Comparison of ENCODE assay signal across 8 mouse cellular contexts in the genomic region with DNA sequence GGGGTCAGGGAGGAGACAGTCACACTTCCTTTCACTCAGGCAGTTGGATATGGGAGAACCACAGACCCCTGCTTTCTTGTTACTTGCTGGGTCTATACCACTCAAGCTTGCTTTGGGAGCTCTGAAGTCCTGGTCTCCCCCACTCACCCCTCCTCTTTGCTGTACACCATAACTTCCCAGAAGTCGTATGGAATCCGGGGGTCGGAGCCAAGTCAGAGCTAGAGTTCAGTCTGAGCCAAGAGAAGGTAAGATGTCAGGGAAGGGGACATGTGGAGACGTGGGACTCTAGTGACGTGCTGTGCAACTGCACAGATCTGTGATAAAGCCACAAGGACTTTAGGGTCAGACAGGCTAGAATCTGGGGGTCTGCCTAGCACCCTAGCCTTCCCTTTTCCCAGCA. TPM values are rescaled to one million over a fixed set of nuclear protein-coding genes. Genes with fewer than 3 reads are reported as not detected.
DNase-seq lines count a peak whose midpoint lies in the region; ATAC-seq and TF ChIP-seq lines count a peak whose summit lies in the region.

No protein-coding gene starts in this region.

- intact Hi-C loops in gastrocnemius, postnatal 14 days (cut with DNase I; ENCODE audit: low total_unique reads) = no loop called here

- no peaks in the 10 kb centered on the region for H3K9me3 ChIP-seq in ES-E14 (ENCODE audit: control insufficient read depth, insufficient read depth, low read depth, low read length)
- H3K9me3 ChIP-seq in heart, postnatal 0 days (replicated peaks; ENCODE audit: control insufficient read depth, low read length) = no peaks in the 10 kb centered on the region
- H3K9me3 ChIP-seq in liver, postnatal 0 days (ENCODE audit: low read length) = no peaks in the 10 kb centered on the region

- H3K27ac ChIP-seq in ES-E14 (ENCODE audit: insufficient read depth, low read depth, low read length, poor library complexity, severe bottlenecking) = no peak overlapping the region
- H3K27ac ChIP-seq in heart, postnatal 0 days (ENCODE audit: low read depth) = peak overlapping the region; percentile 74
- H3K27ac ChIP-seq in liver, postnatal 0 days (ENCODE audit: low read depth) = peak overlapping the region; percentile 36; the same call in 1 of the 2 replicates

- H3K36me3 ChIP-seq in ES-E14 (ENCODE audit: control insufficient read depth, insufficient read depth, low read length, poor library complexity, severe bottlenecking) = no peaks in the 10 kb centered on the region
- no peaks in the 10 kb centered on the region for H3K36me3 ChIP-seq in heart, postnatal 0 days (replicated peaks; ENCODE audit: control insufficient read depth, insufficient read depth, low read length)
- no peaks in the 10 kb centered on the region for H3K36me3 ChIP-seq in liver, postnatal 0 days (replicated peaks; ENCODE audit: insufficient read depth, low read length)

- 0 out of 2 replicates have a peak, but pooled peaks have one; percentile 13 for ATAC-seq in heart, postnatal 0 days (ENCODE audit: insufficient read depth, low read depth)
- ATAC-seq in liver, postnatal 0 days = no peak

- TF ChIP-seq CTCF in heart, postnatal 0 days (IDR thresholded peaks at IDR 0.05; ENCODE audit: low read depth) = no peak
- TF ChIP-seq CTCF in liver, postnatal 0 days (IDR thresholded peaks at IDR 0.05; ENCODE audit: low read depth) = no peak

- peaks cover 12 to 33% of the 10 kb centered on the region in 2 experiments; a peak in 3 of 4 replicates for H3K4me1 ChIP-seq in ES-E14 (ENCODE audit: control insufficient read depth in 2 of 2, insufficient read depth in 2 of 2, low read length in 2 of 2, poor library complexity in 1 of 2)
- peaks cover 27% of the 10 kb centered on the region for H3K4me1 ChIP-seq in heart, postnatal 0 days (ENCODE audit: control insufficient read depth, insufficient read depth)
- peaks cover 31% of the 10 kb centered on the region for H3K4me1 ChIP-seq in liver, postnatal 0 days (ENCODE audit: insufficient read depth)

- no peak for TF ChIP-seq EP300 in heart, postnatal 0 days (IDR thresholded peaks at IDR 0.05; ENCODE audit: low read depth)
- TF ChIP-seq EP300 in liver, postnatal 0 days (IDR thresholded peaks at IDR 0.05; ENCODE audit: low read depth) = no peak

- peak overlapping the region in 1 of 2 experiments; percentile 80; a peak in 2 of 4 replicates for H3K4me3 ChIP-seq in ES-E14 (ENCODE audit: insufficient read depth in 1 of 2, low read depth in 1 of 2, low read length in 2 of 2, poor library complexity in 1 of 2, severe bottlenecking in 1 of 2)
- H3K4me3 ChIP-seq in heart, postnatal 0 days (ENCODE audit: low read depth, low read length) = peak overlapping the region; percentile 88
- peak overlapping the region; percentile 75 for H3K4me3 ChIP-seq in liver, postnatal 0 days (ENCODE audit: low read depth, low read length)

- peak; percentile 64 for DNase-seq in gastrocnemius, adult 18-20 months (ENCODE audit: low spot score)
- DNase-seq in gastrocnemius, postnatal 14 days = no peak
- DNase-seq in ES-E14 (ENCODE audit: low read depth, low spot score) = no peak
- DNase-seq in heart, postnatal 0 days (ENCODE audit: low spot score) = peak; percentile 66
- no peak for DNase-seq in liver, postnatal 0 days
- DNase-seq in thymus, postnatal 4 days = no peak
- no peak for DNase-seq in embryo, embryonic 9.5 days (ENCODE audit: extremely low spot score)
- DNase-seq in T-cell, adult 2 months (ENCODE audit: low spot score) = no peak

- H3K27me3 ChIP-seq in heart, postnatal 0 days (ENCODE audit: control insufficient read depth, insufficient read depth, low read length) = no peaks in the 10 kb centered on the region
- no peaks in the 10 kb centered on the region for H3K27me3 ChIP-seq in liver, postnatal 0 days (ENCODE audit: insufficient read depth, low read length)

- peak overlapping the region; percentile 96 for H3K4me2 ChIP-seq in heart, postnatal 0 days (ENCODE audit: low read depth, low read length)
- peak overlapping the region; percentile 86 for H3K4me2 ChIP-seq in liver, postnatal 0 days (ENCODE audit: low read depth, low read length)

- H3K9ac ChIP-seq in ES-E14 (ENCODE audit: insufficient read depth, low read depth, low read length, poor library complexity, severe bottlenecking) = peak overlapping the region; percentile 57
- peak overlapping the region; percentile 88 for H3K9ac ChIP-seq in heart, postnatal 0 days (replicated peaks; ENCODE audit: low read depth, low read length)
- peak overlapping the region; percentile 85 for H3K9ac ChIP-seq in liver, postnatal 0 days (replicated peaks)

- in situ Hi-C loops in ES-E14 (cut with MboI; ENCODE audit: low sequenced_read_pairs in 2 of 2, unreplicated experiment in 2 of 2) = no loop called here

- 17% methylated on average over 5 of the region's 5 CpGs for WGBS in heart, postnatal 0 days
- 58% methylated on average over 5 of the region's 5 CpGs for WGBS in liver, postnatal 0 days (ENCODE audit: insufficient replicate concordance)

TF ChIP-seq in ES-E14, 5 proteins besides CTCF, POLR2A, EP300 and RAD21:
- no peak for TF ChIP-seq ZC3H11A (IDR thresholded peaks at IDR 0.05; ENCODE audit: borderline replicate concordance, low read depth, low read length)
- TF ChIP-seq MAFK (IDR thresholded peaks at IDR 0.05; ENCODE audit: insufficient read depth, low read depth, low read length) = no peak
- TF ChIP-seq ZNF384 (IDR thresholded peaks at IDR 0.05; ENCODE audit: low read depth, low read length) = no peak
- no peak for TF ChIP-seq HCFC1 (IDR thresholded peaks at IDR 0.05; ENCODE audit: borderline replicate concordance, insufficient read depth, low read length)
- TF ChIP-seq CHD2 (IDR thresholded peaks at IDR 0.05; ENCODE audit: low read depth, low read length) = no peak

RNA-seq across cellular contexts. Expression of a gene that starts 2.0 kb away (rescaled TPM):
- 10 to 100 TPM; 35.6 to 37.1 TPM for total RNA-seq in gastrocnemius, adult 18-20 months (2021)
- 10 to 100 TPM; 41.0 to 55.8 TPM for total RNA-seq in gastrocnemius, postnatal 14 days (2021)
- 13.7 and 18.3 TPM in 2 replicates for total RNA-seq in ES-E14 (2012; rRNA removed)
- total RNA-seq in heart, postnatal 0 days (2014; rRNA removed; ENCODE audit: low replicate concordance) = 29.0 and 52.6 TPM in 2 replicates
- 16.7 and 17.8 TPM in 2 replicates for polyA plus RNA-seq in heart, postnatal 0 days (2015; fragmentation: Nextera tagmentation; extraction: Ambion mirVana)
- 8.3 and 10.7 TPM in 2 replicates for polyA plus RNA-seq in liver, postnatal 0 days (2015; fragmentation: Nextera tagmentation; extraction: Ambion mirVana)

RNA-seq across cellular contexts. Expression of a gene that starts 11.8 kb away (rescaled TPM):
- 1 to 10 TPM; 2.4 to 2.6 TPM for total RNA-seq in gastrocnemius, adult 18-20 months (2021)
- 1 to 10 TPM; 2.7 to 3.7 TPM for total RNA-seq in gastrocnemius, postnatal 14 days (2021)
- 19.1 and 20.0 TPM in 2 replicates for total RNA-seq in ES-E14 (2012; rRNA removed)
- 15.7 and 29.8 TPM in 2 replicates for total RNA-seq in heart, postnatal 0 days (2014; rRNA removed; ENCODE audit: low replicate concordance)
- 7.0 and 9.4 TPM in 2 replicates for polyA plus RNA-seq in heart, postnatal 0 days (2015; fragmentation: Nextera tagmentation; extraction: Ambion mirVana)
- 6.1 and 6.6 TPM in 2 replicates for polyA plus RNA-seq in liver, postnatal 0 days (2015; fragmentation: Nextera tagmentation; extraction: Ambion mirVana)

Comparison
In these comparisons a context has a peak if more than half of its experiments do, and no peak if none do; other contexts are left out.
1. DNase-seq: peak in gastrocnemius, adult 18-20 months (single experiment) and heart, postnatal 0 days (single experiment); none in gastrocnemius, postnatal 14 days (single experiment), ES-E14 (single experiment), liver, postnatal 0 days (single experiment), thymus, postnatal 4 days (single experiment), embryo, embryonic 9.5 days (single experiment) and T-cell, adult 2 months (single experiment).
2. Peak in every context shown above with its lines, with median percentiles within 50 percentile points of each other: H3K9ac ChIP-seq.